Mouse (Mus musculus): ENCODE measurements at regions not wholly inside any gene's neighbourhood (a gene's known extent, or its start where the extent isn't known, plus 50 kb on each side); places are given as distances from the start of the nearest gene placed in this dataset.
A peak's percentile ranks its signal among the peaks of the same experiment; 100 is the strongest.

- ATAC-seq (replicated peaks; ENCODE audit: low FRiP score) (no peak), DNase-seq (ENCODE audit: low spot score) (no peak)
- WGBS = 79% methylated on average over 3 of the region's 3 CpGs
- Histone ChIP-seq H3K36me3 (ENCODE audit: control insufficient read depth, insufficient read depth, low read length) (no peaks in the 10 kb centered on the region), H3K4me3 (ENCODE audit: low read depth, low read length) (no peak overlapping the region), H3K4me1 (replicated peaks; ENCODE audit: control insufficient read depth, insufficient read depth, low read length) (no peaks in the 10 kb centered on the region), H3K4me2 (no peak overlapping the region), H3K27me3 (replicated peaks; ENCODE audit: control insufficient read depth, insufficient read depth, low read length) (no peaks in the 10 kb centered on the region), H3K9ac (ENCODE audit: low read depth, low read length) (no peak overlapping the region), H3K27ac (ENCODE audit: low read depth, low read length) (no peak overlapping the region), H3K9me3 (ENCODE audit: control insufficient read depth, low read length) (no peaks in the 10 kb centered on the region)
Measured at GRCm38 (mm10) chr4:124064601-124065000, 146.8 kb upstream of the 4930535I16Rik start.

GRCm38 (mm10) chr4:124063269-124064100 is 145.7 kb upstream of the 4930535I16Rik start:
- H3K4me1 ChIP-seq (replicated peaks; ENCODE audit: control insufficient read depth, insufficient read depth, low read length) = no peaks in the 10 kb centered on the region
- DNase-seq (ENCODE audit: low spot score) = no peak
- H3K27ac ChIP-seq (ENCODE audit: low read depth, low read length) = no peak overlapping the region
- H3K27me3 ChIP-seq (replicated peaks; ENCODE audit: control insufficient read depth, insufficient read depth, low read length) = no peaks in the 10 kb centered on the region
- no peak overlapping the region for H3K4me3 ChIP-seq (ENCODE audit: low read depth, low read length)
- no peak overlapping the region for H3K4me2 ChIP-seq
- WGBS = 69% methylated on average over 4 of the region's 4 CpGs
- no peaks in the 10 kb centered on the region for H3K36me3 ChIP-seq (ENCODE audit: control insufficient read depth, insufficient read depth, low read length)
- ATAC-seq (replicated peaks; ENCODE audit: low FRiP score) = no peak
- no peak overlapping the region for H3K9ac ChIP-seq (ENCODE audit: low read depth, low read length)
- no peaks in the 10 kb centered on the region for H3K9me3 ChIP-seq (ENCODE audit: control insufficient read depth, low read length)

GRCm38 (mm10) chr4:124057607-124058006 is 139.8 kb upstream of the 4930535I16Rik start:
- Histone ChIP-seq H3K4me2 (no peak overlapping the region), H3K9ac (ENCODE audit: low read depth, low read length) (no peak overlapping the region), H3K4me3 (ENCODE audit: low read depth, low read length) (no peak overlapping the region), H3K27me3 (replicated peaks; ENCODE audit: control insufficient read depth, insufficient read depth, low read length) (no peaks in the 10 kb centered on the region), H3K36me3 (ENCODE audit: control insufficient read depth, insufficient read depth, low read length) (no peaks in the 10 kb centered on the region), H3K9me3 (ENCODE audit: control insufficient read depth, low read length) (no peaks in the 10 kb centered on the region), H3K27ac (ENCODE audit: low read depth, low read length) (no peak overlapping the region), H3K4me1 (replicated peaks; ENCODE audit: control insufficient read depth, insufficient read depth, low read length) (0 out of 2 replicates have a peak, but pooled peaks cover 2% of the 10 kb centered on the region)
- ATAC-seq (replicated peaks; ENCODE audit: low FRiP score) (no peak), DNase-seq (ENCODE audit: low spot score) (no peak)
- 90% methylated on average over 8 of the region's 8 CpGs for WGBS

GRCm38 (mm10) chr4:124054240-124054760 is 136.5 kb upstream of the 4930535I16Rik start:
- Histone ChIP-seq H3K36me3 (ENCODE audit: control insufficient read depth, insufficient read depth, low read length) (no peaks in the 10 kb centered on the region), H3K4me1 (replicated peaks; ENCODE audit: control insufficient read depth, insufficient read depth, low read length) (0 out of 2 replicates have a peak, but pooled peaks cover 2% of the 10 kb centered on the region), H3K4me2 (no peak overlapping the region), H3K9ac (ENCODE audit: low read depth, low read length) (no peak overlapping the region), H3K9me3 (ENCODE audit: control insufficient read depth, low read length) (no peaks in the 10 kb centered on the region), H3K4me3 (ENCODE audit: low read depth, low read length) (no peak overlapping the region), H3K27ac (ENCODE audit: low read depth, low read length) (no peak overlapping the region), H3K27me3 (replicated peaks; ENCODE audit: control insufficient read depth, insufficient read depth, low read length) (no peaks in the 10 kb centered on the region)
- whole genome bisulfite sequencing = 57% methylated on average over 1 of the region's 1 CpGs
- DNase-seq (ENCODE audit: low spot score) (no peak), ATAC-seq (replicated peaks; ENCODE audit: low FRiP score) (no peak)

DNA sequence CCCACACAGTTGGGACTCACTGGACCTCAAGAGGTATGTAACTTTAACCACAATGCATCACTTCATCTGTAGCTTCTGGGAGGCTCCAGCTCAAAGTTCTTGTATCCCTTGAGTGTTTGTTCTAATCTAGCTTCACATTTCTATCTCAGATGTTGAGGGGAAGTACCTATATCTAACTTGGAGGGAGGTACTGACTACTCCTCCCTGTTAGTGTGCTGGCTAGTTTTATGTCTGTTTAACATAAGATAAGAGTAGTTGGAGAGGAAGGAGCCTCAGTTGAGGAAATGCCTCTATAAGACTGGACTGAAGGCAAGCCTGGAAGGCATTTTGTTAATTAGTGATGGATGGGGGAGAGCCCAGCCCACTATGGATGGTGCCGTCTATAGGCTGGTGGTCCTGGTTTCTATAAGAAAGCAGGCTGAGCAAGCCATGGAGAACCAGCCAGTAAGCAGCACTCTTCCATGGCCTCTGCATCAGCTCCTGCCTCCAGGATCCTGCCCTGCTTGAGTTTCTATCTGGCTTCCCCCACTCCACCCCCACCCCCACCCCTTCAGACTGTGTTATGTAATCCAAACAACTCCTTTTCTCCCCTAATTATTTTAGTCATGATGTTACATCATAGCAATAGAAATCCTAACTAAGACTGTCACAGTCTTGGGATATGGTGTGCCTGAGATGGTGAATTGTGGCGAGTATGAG is 135.7 kb upstream of the 4930535I16Rik start:
- no peak overlapping the region for H3K4me3 ChIP-seq (ENCODE audit: low read depth, low read length)
- 63% methylated on average over 2 of the region's 2 CpGs for WGBS
- no peak overlapping the region for H3K4me2 ChIP-seq
- 0 out of 2 replicates have a peak, but pooled peaks cover 2% of the 10 kb centered on the region for H3K4me1 ChIP-seq (replicated peaks; ENCODE audit: control insufficient read depth, insufficient read depth, low read length)
- H3K36me3 ChIP-seq (ENCODE audit: control insufficient read depth, insufficient read depth, low read length) = no peaks in the 10 kb centered on the region
- H3K9me3 ChIP-seq (ENCODE audit: control insufficient read depth, low read length) = no peaks in the 10 kb centered on the region
- H3K27ac ChIP-seq (ENCODE audit: low read depth, low read length) = peak overlapping the region; percentile 25; the same call in 1 of the 2 replicates
- DNase-seq (ENCODE audit: low spot score) = no peak
- no peak overlapping the region for H3K9ac ChIP-seq (ENCODE audit: low read depth, low read length)
- H3K27me3 ChIP-seq (replicated peaks; ENCODE audit: control insufficient read depth, insufficient read depth, low read length) = no peaks in the 10 kb centered on the region
- ATAC-seq (replicated peaks; ENCODE audit: low FRiP score) = peak; percentile 91

GRCm38 (mm10) chr4:124052387-124052786 is 134.6 kb upstream of the 4930535I16Rik start:
- no peaks in the 10 kb centered on the region for H3K27me3 ChIP-seq (replicated peaks; ENCODE audit: control insufficient read depth, insufficient read depth, low read length)
- 70% methylated on average over 2 of the region's 2 CpGs for WGBS
- no peak for DNase-seq (ENCODE audit: low spot score)
- H3K27ac ChIP-seq (ENCODE audit: low read depth, low read length) = no peak overlapping the region
- 0 out of 2 replicates have a peak, but pooled peaks cover 2% of the 10 kb centered on the region for H3K4me1 ChIP-seq (replicated peaks; ENCODE audit: control insufficient read depth, insufficient read depth, low read length)
- H3K4me2 ChIP-seq = no peak overlapping the region
- no peak for ATAC-seq (replicated peaks; ENCODE audit: low FRiP score)
- no peaks in the 10 kb centered on the region for H3K9me3 ChIP-seq (ENCODE audit: control insufficient read depth, low read length)
- no peak overlapping the region for H3K9ac ChIP-seq (ENCODE audit: low read depth, low read length)
- H3K4me3 ChIP-seq (ENCODE audit: low read depth, low read length) = no peak overlapping the region
- no peaks in the 10 kb centered on the region for H3K36me3 ChIP-seq (ENCODE audit: control insufficient read depth, insufficient read depth, low read length)

DNA sequence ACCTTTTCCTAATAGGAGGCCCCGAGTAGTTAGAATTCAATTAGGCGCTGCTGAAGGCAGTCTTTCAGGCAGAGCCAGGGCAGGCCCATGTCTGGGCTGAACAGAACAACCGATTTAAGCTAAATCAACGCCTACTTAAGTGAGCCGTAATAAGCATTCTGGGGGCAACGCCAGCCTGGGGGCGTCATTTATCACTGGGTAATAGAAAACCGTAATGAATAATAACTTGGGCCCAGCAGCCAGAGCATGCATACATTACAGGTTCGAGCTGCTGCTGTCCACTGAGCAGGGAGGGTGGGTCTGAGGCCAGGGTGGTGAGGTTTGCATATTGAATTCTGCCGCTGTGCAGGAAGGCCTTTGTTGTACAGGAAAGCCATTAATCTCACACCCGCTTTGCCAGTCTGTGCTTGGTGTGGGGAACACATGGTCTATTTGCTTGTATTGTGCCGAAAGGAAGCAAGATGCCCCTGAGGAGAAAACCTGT is 130.6 kb upstream of the 4930535I16Rik start:
- ATAC-seq (replicated peaks; ENCODE audit: low FRiP score) (no peak), DNase-seq (ENCODE audit: low spot score) (no peak)
- Histone ChIP-seq H3K9me3 (ENCODE audit: control insufficient read depth, low read length) (no peaks in the 10 kb centered on the region), H3K36me3 (ENCODE audit: control insufficient read depth, insufficient read depth, low read length) (no peaks in the 10 kb centered on the region), H3K9ac (ENCODE audit: low read depth, low read length) (no peak overlapping the region), H3K4me1 (replicated peaks; ENCODE audit: control insufficient read depth, insufficient read depth, low read length) (no peaks in the 10 kb centered on the region), H3K4me3 (ENCODE audit: low read depth, low read length) (no peak overlapping the region), H3K4me2 (no peak overlapping the region), H3K27ac (ENCODE audit: low read depth, low read length) (no peak overlapping the region), H3K27me3 (replicated peaks; ENCODE audit: control insufficient read depth, insufficient read depth, low read length) (no peaks in the 10 kb centered on the region)
- 73% methylated on average over 12 of the region's 12 CpGs for WGBS

- Histone ChIP-seq H3K27me3 (replicated peaks; ENCODE audit: control insufficient read depth, insufficient read depth, low read length) (no peaks in the 10 kb centered on the region), H3K36me3 (ENCODE audit: control insufficient read depth, insufficient read depth, low read length) (no peaks in the 10 kb centered on the region), H3K9ac (ENCODE audit: low read depth, low read length) (no peak overlapping the region), H3K4me1 (replicated peaks; ENCODE audit: control insufficient read depth, insufficient read depth, low read length) (no peaks in the 10 kb centered on the region), H3K4me2 (no peak overlapping the region), H3K9me3 (ENCODE audit: control insufficient read depth, low read length) (no peaks in the 10 kb centered on the region), H3K4me3 (ENCODE audit: low read depth, low read length) (no peak overlapping the region), H3K27ac (ENCODE audit: low read depth, low read length) (no peak overlapping the region)
- 88% methylated on average over 3 of the region's 3 CpGs for WGBS
- no peak for DNase-seq (ENCODE audit: low spot score)
- ATAC-seq (replicated peaks; ENCODE audit: low FRiP score) = no peak
Measured at GRCm38 (mm10) chr4:124047898-124048297, 130.1 kb upstream of the 4930535I16Rik start.
